Mouse (Mus musculus) midbrain, embryonic 11.5 days (tissue): ENCODE results near the gene Erc2. TPM values are rescaled to one million over a fixed set of nuclear protein-coding genes. Genes with fewer than 3 reads are reported as not detected.

Source experiments
- ATAC-seq: fragments of 200-750 bp; cut with Nextera tagmentation; 2 replicates; pipeline ENCODE4 v1.8.0; 2017; ENCODE audit warnings: moderate TSS enrichment, moderate library complexity; ENCODE audit not compliant: low FRiP score
- DNase-seq: peaks from one replicate; pipeline ENCODE4 v3.0.0; 2015; ENCODE audit warnings: low spot score; ENCODE audit errors: missing footprints
- H3K27ac ChIP-seq: fragments of 300-500 bp; sonication (generic); 2 replicates; pipeline ENCODE4 v1.5.1; 2014; ENCODE audit warnings: low read depth, low read length
- H3K27me3 ChIP-seq: fragments of 300-500 bp; sonication (generic); 2 replicates; pipeline ENCODE4 v1.6.1; 2014; ENCODE audit warnings: mild to moderate bottlenecking, low read length, moderate library complexity, mixed read lengths; ENCODE audit not compliant: control insufficient read depth, insufficient read depth
- H3K36me3 ChIP-seq: fragments of 300-500 bp; sonication (generic); 2 replicates; pipeline ENCODE4 v1.6.1; 2014; ENCODE audit warnings: mild to moderate bottlenecking, low read length, moderate library complexity, mixed read lengths; ENCODE audit not compliant: control insufficient read depth, insufficient read depth
- H3K4me1 ChIP-seq: fragments of 300-500 bp; sonication (generic); 2 replicates; pipeline ENCODE4 v1.6.1; 2014; ENCODE audit warnings: low read length; ENCODE audit not compliant: control insufficient read depth, insufficient read depth
- H3K4me2 ChIP-seq: fragments of 300-500 bp; sonication (generic); 2 replicates; pipeline ENCODE4 v1.6.1; 2014; ENCODE audit warnings: mild to moderate bottlenecking, moderate library complexity
- H3K4me3 ChIP-seq: fragments of 300-500 bp; sonication (generic); 2 replicates; pipeline ENCODE4 v1.5.1; 2014; ENCODE audit warnings: low read depth, low read length
- H3K9ac ChIP-seq: fragments of 300-500 bp; sonication (generic); 2 replicates; pipeline ENCODE4 v1.6.1; 2014; ENCODE audit warnings: low read length
- H3K9me3 ChIP-seq: fragments of 300-500 bp; sonication (generic); 2 replicates; pipeline ENCODE4 v1.6.1; 2016; ENCODE audit warnings: low read length; ENCODE audit not compliant: control insufficient read depth
- WGBS: fragments of 180-500 bp; shearing (Covaris S2); extraction: QIAGEN DNeasy Blood & Tissue Kit; methylation state at CpG from one replicate; pipeline ENCODE4 v1.1.7; 2014; 5-methylcytosine and 5-hydroxymethylcytosine counted together
- polyA plus RNA-seq: library from polyadenylated mRNA; unstranded; fragments of >200 nt; fragmentation: Nextera tagmentation; extraction: Ambion mirVana; gene quantifications from 2 replicates; pipeline ENCODE4 v1.2.1, GENCODE M21; 2014

Gene Erc2
- polyA plus RNA-seq, 1 experiment from 2014 or later, result 10.6 TPM

DNA sequence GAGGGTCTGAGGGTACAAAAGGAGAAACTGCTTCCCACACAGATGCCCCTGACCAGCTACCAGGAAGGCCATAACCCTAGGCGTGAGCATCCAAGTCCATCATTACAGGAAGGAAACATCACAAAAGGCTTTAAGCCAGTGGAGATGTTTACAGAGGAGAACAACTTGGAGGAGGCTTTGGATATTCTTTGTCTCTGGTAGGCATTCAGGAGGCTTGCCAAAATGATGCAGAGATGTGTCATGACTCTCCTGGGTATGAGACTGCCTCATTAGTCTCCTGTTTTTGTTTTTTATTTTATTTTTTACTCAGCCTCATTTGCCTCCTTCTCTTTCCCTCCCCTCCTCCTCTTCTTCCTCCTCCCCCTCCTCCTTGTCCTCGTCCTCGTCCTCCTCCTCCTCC, 528.7 kb downstream of the Erc2 start:
- ATAC-seq (no peak), DNase-seq (no peak)
- H3K27ac ChIP-seq, result no peak overlapping the region
- no peak overlapping the region for H3K4me3 ChIP-seq
- no peak overlapping the region for H3K9ac ChIP-seq
- H3K36me3 ChIP-seq, result no peaks in the 10 kb centered on the region
- H3K4me1 ChIP-seq, result no peaks in the 10 kb centered on the region
- H3K27me3 ChIP-seq, result no peaks in the 10 kb centered on the region
- WGBS, result 92% methylated on average over 3 of the region's 3 CpGs
- no peak overlapping the region for H3K4me2 ChIP-seq
- no peaks in the 10 kb centered on the region for H3K9me3 ChIP-seq

GRCm38 (mm10) chr14:28155706-28156105, 533.5 kb downstream of the Erc2 start:
- no peak for ATAC-seq
- no peak overlapping the region for H3K4me3 ChIP-seq
- no peak overlapping the region for H3K27ac ChIP-seq
- WGBS, result 95% methylated on average over 4 of the region's 4 CpGs
- no peak overlapping the region for H3K9ac ChIP-seq
- DNase-seq, result no peak
- no peaks in the 10 kb centered on the region for H3K36me3 ChIP-seq
- no peak overlapping the region for H3K4me2 ChIP-seq
- H3K27me3 ChIP-seq, result no peaks in the 10 kb centered on the region
- no peaks in the 10 kb centered on the region for H3K4me1 ChIP-seq
- H3K9me3 ChIP-seq, result no peaks in the 10 kb centered on the region

DNA sequence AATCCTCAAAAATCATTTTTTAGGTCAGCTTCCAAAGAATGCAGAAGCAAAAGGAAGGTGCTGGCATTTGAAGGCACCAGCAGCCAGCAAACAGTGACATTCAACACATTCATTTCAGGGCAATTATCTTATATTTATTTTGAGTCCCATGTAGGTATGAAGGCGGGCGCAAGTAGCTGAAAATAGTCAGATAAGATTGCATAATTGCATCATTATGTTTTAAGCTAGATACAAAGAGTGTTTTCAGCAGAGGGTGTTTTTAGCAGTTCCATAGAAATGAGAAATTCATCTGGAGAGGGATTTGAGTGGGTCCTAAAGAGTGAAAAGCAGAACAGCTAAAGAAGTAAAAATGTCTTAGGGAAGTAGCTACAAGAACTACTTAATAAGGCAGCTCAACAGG, 538.6 kb downstream of the Erc2 start:
- DNase-seq (no peak), ATAC-seq (no peak)
- no peak overlapping the region for H3K4me3 ChIP-seq
- H3K27me3 ChIP-seq, result no peaks in the 10 kb centered on the region
- H3K4me2 ChIP-seq, result no peak overlapping the region
- H3K27ac ChIP-seq, result no peak overlapping the region
- H3K9me3 ChIP-seq, result no peaks in the 10 kb centered on the region
- 90% methylated on average over 2 of the region's 2 CpGs for WGBS
- no peaks in the 10 kb centered on the region for H3K36me3 ChIP-seq
- peaks cover 13% of the 10 kb centered on the region for H3K4me1 ChIP-seq
- H3K9ac ChIP-seq, result no peak overlapping the region

GRCm38 (mm10) chr14:28164642-28165408, 542.6 kb downstream of the Erc2 start:
- no peak overlapping the region for H3K27ac ChIP-seq
- H3K9ac ChIP-seq, result no peak overlapping the region
- H3K4me2 ChIP-seq, result no peak overlapping the region

DNA sequence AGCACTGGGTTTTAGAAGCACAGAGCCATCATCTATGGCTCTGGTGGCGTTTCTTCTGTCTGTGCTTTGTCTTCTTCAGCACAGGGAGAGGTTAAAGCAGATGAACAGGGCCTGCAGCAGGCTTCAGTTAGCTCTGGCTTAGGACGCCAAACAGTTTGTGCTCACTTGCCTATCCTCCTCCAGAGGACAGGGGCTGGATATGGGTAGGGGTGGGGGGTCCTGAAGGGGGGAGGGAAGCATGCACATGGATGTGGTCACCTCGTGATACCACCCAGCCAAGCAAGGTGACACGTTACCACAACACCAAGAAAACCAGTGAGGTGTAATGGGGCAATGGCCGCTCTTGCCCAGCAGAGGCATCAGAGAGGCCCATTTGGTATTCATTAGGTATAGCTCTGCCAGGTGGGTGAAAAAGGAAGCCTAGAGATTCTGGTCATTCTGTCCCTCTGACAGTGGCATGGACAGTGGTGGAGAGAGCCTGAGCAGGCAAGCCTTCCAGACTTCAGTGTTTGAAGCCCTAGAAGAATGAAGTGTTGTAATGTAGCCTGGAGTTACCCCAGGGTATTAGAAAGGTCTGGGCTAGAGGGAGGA, 543.5 kb downstream of the Erc2 start:
- Histone ChIP-seq H3K9ac (no peak overlapping the region), H3K27ac (no peak overlapping the region), H3K27me3 (no peaks in the 10 kb centered on the region), H3K36me3 (no peaks in the 10 kb centered on the region), H3K4me2 (no peak overlapping the region), H3K4me3 (no peak overlapping the region), H3K9me3 (no peaks in the 10 kb centered on the region), H3K4me1 (peaks cover 13% of the 10 kb centered on the region)
- ATAC-seq, result no peak
- DNase-seq, result no peak
- 56% methylated on average over 5 of the region's 5 CpGs for WGBS

More at GRCm38 (mm10) chr14:28164642-28165408, 542.6 kb downstream of the Erc2 start:
- ATAC-seq, result 0 out of 2 replicates have a peak, but pooled peaks have one; percentile 30
- 37% methylated on average over 15 of the region's 15 CpGs for WGBS
- no peaks in the 10 kb centered on the region for H3K27me3 ChIP-seq
- H3K4me1 ChIP-seq, result peaks cover 13% of the 10 kb centered on the region
- H3K4me3 ChIP-seq, result no peak overlapping the region
- no peaks in the 10 kb centered on the region for H3K9me3 ChIP-seq
- no peaks in the 10 kb centered on the region for H3K36me3 ChIP-seq
- peak; percentile 89 for DNase-seq

DNA sequence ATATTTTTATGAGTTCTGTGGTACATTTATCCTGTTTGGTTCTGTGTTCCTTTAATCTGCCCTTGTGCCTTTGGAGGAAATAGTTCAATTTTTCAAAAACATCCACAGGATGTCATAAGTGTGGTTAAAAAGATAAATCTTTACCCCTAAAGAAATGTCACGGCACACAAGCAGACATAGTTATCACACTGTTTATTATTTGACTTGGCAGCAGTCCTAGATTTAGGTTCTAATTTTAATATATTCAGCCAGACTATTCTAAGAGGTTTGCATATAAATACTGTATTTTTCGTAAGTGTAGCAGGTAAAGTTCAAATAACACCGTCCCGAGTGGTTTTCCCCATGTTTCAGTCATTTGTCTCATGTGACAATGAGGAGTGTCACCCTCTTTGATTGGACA, 548.5 kb downstream of the Erc2 start:
- DNase-seq (no peak), ATAC-seq (no peak)
- 90% methylated on average over 4 of the region's 4 CpGs for WGBS
- Histone ChIP-seq H3K9ac (no peak overlapping the region), H3K36me3 (no peaks in the 10 kb centered on the region), H3K9me3 (no peaks in the 10 kb centered on the region), H3K27me3 (no peaks in the 10 kb centered on the region), H3K4me1 (no peaks in the 10 kb centered on the region), H3K27ac (no peak overlapping the region), H3K4me2 (no peak overlapping the region), H3K4me3 (no peak overlapping the region)

GRCm38 (mm10) chr14:28171364-28171763, 549.1 kb downstream of the Erc2 start:
- H3K4me2 ChIP-seq, result no peak overlapping the region
- no peak overlapping the region for H3K4me3 ChIP-seq
- no peak overlapping the region for H3K27ac ChIP-seq
- H3K4me1 ChIP-seq, result no peaks in the 10 kb centered on the region
- H3K27me3 ChIP-seq, result no peaks in the 10 kb centered on the region
- no peaks in the 10 kb centered on the region for H3K36me3 ChIP-seq
- no peak overlapping the region for H3K9ac ChIP-seq
- H3K9me3 ChIP-seq, result no peaks in the 10 kb centered on the region
- DNase-seq (no peak), ATAC-seq (no peak)
- 75% methylated on average over 2 of the region's 2 CpGs for WGBS

DNA sequence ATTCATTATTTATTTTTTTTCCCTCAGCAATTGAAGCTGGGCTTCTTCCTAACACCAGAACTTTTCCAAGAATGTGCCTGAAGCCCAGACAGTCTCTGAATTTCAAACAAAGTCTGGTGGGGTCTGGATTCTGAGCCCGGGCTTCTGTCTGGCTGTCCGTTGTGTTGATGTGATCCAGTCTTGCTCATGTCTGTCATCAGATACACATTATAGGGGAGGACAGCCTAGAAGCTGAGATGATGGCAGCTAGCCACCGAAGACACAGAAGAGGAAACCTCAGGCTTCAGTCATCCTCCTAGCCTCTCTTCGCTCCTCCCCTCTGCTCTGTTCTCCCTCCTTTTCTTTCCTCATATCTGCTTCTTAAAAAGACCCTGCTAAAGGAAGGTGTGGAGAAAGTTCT, 551.5 kb downstream of the Erc2 start:
- Histone ChIP-seq H3K27me3 (no peaks in the 10 kb centered on the region), H3K27ac (no peak overlapping the region), H3K36me3 (no peaks in the 10 kb centered on the region), H3K4me2 (no peak overlapping the region), H3K4me1 (no peaks in the 10 kb centered on the region), H3K4me3 (no peak overlapping the region), H3K9me3 (no peaks in the 10 kb centered on the region), H3K9ac (no peak overlapping the region)
- WGBS, result 94% methylated on average over 4 of the region's 4 CpGs
- no peak for ATAC-seq
- no peak for DNase-seq

DNA sequence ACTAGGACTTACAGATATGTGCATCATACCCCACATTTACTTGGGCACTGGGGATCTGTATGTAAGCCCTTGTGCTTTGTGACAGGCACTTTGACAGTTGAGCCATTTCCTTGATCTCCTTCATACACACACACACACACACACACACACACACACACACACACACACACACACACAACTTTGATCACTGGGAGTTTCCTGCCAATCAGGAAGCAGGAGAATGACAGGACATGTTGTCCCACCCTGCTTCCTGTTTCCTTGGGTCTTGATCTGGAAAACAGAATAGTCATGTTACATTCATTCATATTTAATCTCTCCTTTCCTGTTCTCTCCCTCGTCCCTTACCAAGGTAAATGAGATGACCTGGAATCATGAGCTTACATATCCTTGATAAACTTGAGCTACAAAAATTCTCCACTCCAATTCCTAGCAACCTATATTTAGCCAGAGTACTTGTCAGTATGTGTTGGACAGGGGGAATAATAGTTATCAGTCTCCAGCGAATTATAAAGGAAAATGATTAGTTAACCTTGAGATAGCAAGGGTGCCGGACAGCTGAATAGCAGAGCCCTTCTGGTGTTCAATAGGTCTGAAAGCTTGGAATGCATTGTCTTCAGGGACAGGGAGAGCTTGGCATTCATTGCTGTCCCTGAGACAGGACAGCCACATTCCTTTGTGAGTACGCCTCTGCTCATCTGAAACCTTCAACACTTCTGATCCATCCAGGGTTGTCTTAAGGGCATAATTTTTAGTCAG, 559.0 kb downstream of the Erc2 start:
- Histone ChIP-seq H3K4me2 (no peak overlapping the region), H3K9me3 (no peaks in the 10 kb centered on the region), H3K27ac (no peak overlapping the region), H3K4me1 (peaks cover 4% of the 10 kb centered on the region; the same call in 1 of the 2 replicates), H3K9ac (no peak overlapping the region), H3K27me3 (no peaks in the 10 kb centered on the region), H3K36me3 (no peaks in the 10 kb centered on the region), H3K4me3 (no peak overlapping the region)
- no peak for DNase-seq
- WGBS, result 24% methylated on average over 4 of the region's 4 CpGs
- ATAC-seq, result no peak
